Mouse (Mus musculus) cortical plate, adult 2 months (tissue): ENCODE measurements around the gene Smtn. TPM values are rescaled to one million over a fixed set of nuclear protein-coding genes. Genes with fewer than 3 reads are reported as not detected.

ENCODE experiments used
- H3K27ac ChIP-seq: fragments of 200-500 bp; 2 replicates; pipeline ENCODE4 v1.5.1; 2012; ENCODE audit warnings: low read length, control low read depth, inconsistent platforms; ENCODE audit not compliant: insufficient read depth
- H3K4me1 ChIP-seq: fragments of 200-500 bp; 2 replicates; pipeline ENCODE4 v1.6.1; 2011; ENCODE audit warnings: low read length; ENCODE audit not compliant: control insufficient read depth, insufficient read depth
- H3K4me3 ChIP-seq: fragments of 200-500 bp; 2 replicates; pipeline ENCODE4 v1.5.1; 2011; ENCODE audit warnings: mild to moderate bottlenecking, low read length, control low read depth; ENCODE audit not compliant: insufficient read depth
- CTCF ChIP-seq: fragments of 200-500 bp; IDR thresholded peaks from 2 replicates; pipeline ENCODE4 v1.5.1; 2011; ENCODE audit warnings: mild to moderate bottlenecking, control low read depth, low read length; ENCODE audit not compliant: insufficient read depth; ENCODE audit errors: extremely low read depth
- POLR2A ChIP-seq: fragments of 200-500 bp; IDR thresholded peaks from 2 replicates; pipeline ENCODE4 v1.6.1; 2011; ENCODE audit warnings: mild to moderate bottlenecking, low read length, control low read depth; ENCODE audit not compliant: insufficient read depth; ENCODE audit errors: extremely low read depth
- polyA plus RNA-seq: library from polyadenylated mRNA; depleted of rRNA; stranded (reverse); fragments of >200 nt; gene quantifications from 2 replicates; pipeline ENCODE4 v1.2.3, GENCODE M21; 2012; rRNA removed

The Smtn gene
- polyA plus RNA-seq, 1 experiment, result 4.9 TPM

DNA sequence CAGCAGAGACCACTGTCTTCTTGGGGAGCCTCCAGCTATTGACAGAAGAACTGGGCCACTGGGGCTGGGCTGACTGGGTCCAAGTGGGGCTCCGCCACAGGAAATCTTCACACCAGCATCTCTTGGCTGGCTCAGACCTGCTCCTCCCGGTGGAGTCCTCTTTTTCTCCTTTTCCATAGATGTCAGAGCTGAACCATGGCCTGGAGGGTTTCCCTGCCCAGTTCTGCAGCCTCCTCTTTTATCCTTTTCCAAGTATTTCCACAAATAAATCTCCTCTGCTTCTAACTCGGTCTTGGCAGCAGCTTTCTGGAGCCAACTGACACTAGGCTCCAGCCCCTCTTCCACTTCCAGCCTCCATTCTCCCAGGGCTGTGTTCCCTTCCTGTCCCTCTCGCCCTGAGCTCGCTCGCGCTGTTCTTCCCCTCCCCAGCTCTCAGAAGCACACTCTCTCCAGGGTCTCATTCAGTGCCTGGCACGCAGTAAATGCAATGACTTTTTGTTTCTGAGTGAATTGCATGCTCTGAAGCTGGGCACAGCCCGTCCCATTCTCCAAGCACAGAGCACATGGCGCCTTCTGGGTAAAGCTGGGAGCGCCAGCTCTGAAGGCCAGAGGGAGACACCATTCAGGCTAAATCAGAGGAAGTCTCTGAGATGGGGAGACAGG is 56.3 kb downstream of the Smtn start:
- H3K27ac ChIP-seq, result peak overlapping the region; percentile 87

GRCm38 (mm10) chr11:3475489-3475888 is 64.9 kb downstream of the Smtn start:
- H3K4me3 ChIP-seq, result no peak overlapping the region
- TF ChIP-seq POLR2A (no peak), CTCF (no peak)
- no peaks in the 10 kb centered on the region for H3K4me1 ChIP-seq
- no peak overlapping the region for H3K27ac ChIP-seq

More for the DNA sequence above, 56.3 kb downstream of the Smtn start:
- H3K4me3 ChIP-seq, result no peak overlapping the region
- peaks cover 1% of the 10 kb centered on the region; the same call in 1 of the 2 replicates for H3K4me1 ChIP-seq
- TF ChIP-seq POLR2A (peak; percentile 49; the same call in 1 of the 2 replicates), CTCF (no peak)

GRCm38 (mm10) chr11:3474480-3475115 is 65.8 kb downstream of the Smtn start:
- H3K4me1 ChIP-seq, result no peaks in the 10 kb centered on the region
- H3K4me3 ChIP-seq, result no peak overlapping the region
- TF ChIP-seq POLR2A (no peak), CTCF (peak; percentile 60)
- no peak overlapping the region for H3K27ac ChIP-seq

GRCm38 (mm10) chr11:3472484-3472883 is 67.9 kb downstream of the Smtn start:
- no peak for TF ChIP-seq POLR2A
- TF ChIP-seq CTCF, result peak; percentile 92
- H3K27ac ChIP-seq, result no peak overlapping the region
- no peaks in the 10 kb centered on the region for H3K4me1 ChIP-seq
- no peak overlapping the region for H3K4me3 ChIP-seq

GRCm38 (mm10) chr11:3471448-3471850 is 69.0 kb downstream of the Smtn start:
- Histone ChIP-seq H3K4me3 (no peak overlapping the region), H3K4me1 (no peaks in the 10 kb centered on the region), H3K27ac (no peak overlapping the region)
- TF ChIP-seq CTCF, result no peak
- no peak for TF ChIP-seq POLR2A

Other genes starting within 250 kb of the Smtn start
- 41.3 and 42.6 TPM in 2 replicates for gene Pik3ip1, start 210.2 kb downstream of the Smtn start, polyA plus RNA-seq
- gene Limk2, start 131.4 kb downstream of the Smtn start, polyA plus RNA-seq, result 140 and 153 TPM in 2 replicates
- gene Rnf185, start 88.2 kb downstream of the Smtn start, polyA plus RNA-seq, result 28.7 and 29.3 TPM in 2 replicates
- gene Pla2g3, start 52.3 kb downstream of the Smtn start, polyA plus RNA-seq, result 2.6 and 2.9 TPM in 2 replicates
- 38.4 and 39.0 TPM in 2 replicates for gene Inpp5j, start 35.8 kb downstream of the Smtn start, polyA plus RNA-seq
- 243 and 244 TPM in 2 replicates for gene Selenom, start 25.9 kb downstream of the Smtn start, polyA plus RNA-seq
- gene Morc2a, start 108.6 kb upstream of the Smtn start, polyA plus RNA-seq, result 24.5 and 26.3 TPM in 2 replicates